In the genomic region with DNA sequence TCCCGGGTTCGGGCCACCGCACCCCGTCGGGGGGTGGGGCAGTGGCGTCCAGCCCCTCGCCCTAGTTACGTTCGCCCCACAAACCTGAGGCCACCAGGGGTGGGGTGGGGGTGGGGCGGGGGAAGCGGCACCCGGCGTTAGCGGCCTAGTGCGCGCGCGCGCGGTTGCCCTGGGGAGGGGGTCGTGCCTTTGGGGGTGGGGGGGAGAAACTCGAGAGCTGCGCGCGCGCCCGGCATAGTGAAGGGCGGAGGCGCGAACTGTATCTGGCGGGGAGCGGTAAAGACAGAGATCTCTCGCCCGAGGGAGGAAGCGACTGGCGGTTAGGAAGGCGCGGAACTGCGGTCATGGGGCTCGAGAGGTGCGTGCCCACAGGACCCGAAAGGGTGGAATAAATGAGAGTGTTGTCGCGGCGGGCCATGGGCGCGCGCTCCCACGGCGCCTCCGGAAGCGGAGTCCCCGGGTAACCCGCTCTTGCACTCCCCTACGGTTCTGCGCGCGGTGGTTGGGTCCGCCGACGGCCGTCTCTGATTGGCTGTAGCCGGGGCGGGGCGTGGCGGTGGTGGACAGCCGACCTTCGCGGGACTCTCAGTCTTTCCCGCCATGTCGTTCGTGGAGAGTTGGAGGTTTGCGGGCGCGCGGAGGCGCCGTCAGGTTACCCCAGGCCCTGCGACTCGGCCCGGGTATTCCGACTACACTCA, we compare ENCODE assay signal across 8 mouse cellular contexts. TPM values are rescaled to one million over a fixed set of nuclear protein-coding genes. Genes with fewer than 3 reads are reported as not detected.
DNase-seq lines count a peak whose midpoint lies in the region; ATAC-seq lines count a peak whose summit lies in the region.

A gene (plus strand): TSS at position 204 of the 698 bp plus-strand sequence.

- peak; percentile 80 to 85 for ATAC-seq in hematopoietic stem cell, adult 5-6 weeks (replicated peaks in 1 of 2; ENCODE audit: insufficient read depth in 1 of 2, low FRiP score in 2 of 2, low TSS enrichment in 1 of 2, low read depth in 1 of 2, poor library complexity in 2 of 2, severe bottlenecking in 2 of 2)
- peak; percentile 92 for ATAC-seq in lung, embryonic 16.5 days (ENCODE audit: low read depth)

- under 1% methylated on average over 74 of the region's 82 CpGs for WGBS in lung, embryonic 16.5 days

- H3K36me3 ChIP-seq in lung, embryonic 16.5 days (ENCODE audit: control insufficient read depth, insufficient read depth, low read length): peaks cover 16% of the 10 kb centered on the region

- H3K27me3 ChIP-seq in lung, embryonic 16.5 days (ENCODE audit: control insufficient read depth, insufficient read depth, low read depth, low read length): no peaks in the 10 kb centered on the region

- H3K9me3 ChIP-seq in lung, embryonic 16.5 days (ENCODE audit: control insufficient read depth, low read length): no peaks in the 10 kb centered on the region

- H3K4me1 ChIP-seq in lung, embryonic 16.5 days (replicated peaks; ENCODE audit: control insufficient read depth, insufficient read depth, low read length): peaks cover 12% of the 10 kb centered on the region

- H3K4me3 ChIP-seq in lung, embryonic 16.5 days (ENCODE audit: low read length): peak within 1 kb of the TSS; percentile 98

- H3K9ac ChIP-seq in lung, embryonic 16.5 days (ENCODE audit: low read length): peak within 1 kb of the TSS; percentile 94

- DNase-seq in MEL-GATA-1-ER (ENCODE audit: extremely low read depth, low read depth): peak; percentile 70
- DNase-seq in cerebellum, adult 8-10 months: peak; percentile 98
- peak; percentile 91 for DNase-seq in forelimb bud, embryonic 11.5 days (ENCODE audit: low read depth, low spot score)
- peak; percentile 91 for DNase-seq in layer of hippocampus, adult 9-10 months (ENCODE audit: low spot score)
- peak; percentile 98 for DNase-seq in ovary, postnatal 10 days (ENCODE audit: low spot score)
- peak; percentile 98 for DNase-seq in thymus, postnatal 10 days (ENCODE audit: low spot score in 2 of 2)

- H3K4me2 ChIP-seq in lung, embryonic 16.5 days (ENCODE audit: low read depth, low read length): peak within 1 kb of the TSS; percentile 63

- peak within 1 kb of the TSS; percentile 98 for H3K27ac ChIP-seq in lung, embryonic 16.5 days (ENCODE audit: low read length)

RNA-seq across cellular contexts. Expression of the gene that starts here (rescaled TPM):
- total RNA-seq in hematopoietic stem cell, adult 5-6 weeks (2017): 24.2 and 50.1 TPM in 2 replicates
- polyA plus RNA-seq in lung, embryonic 16.5 days (2015; fragmentation: Nextera tagmentation; extraction: Ambion mirVana): 48.2 and 57.4 TPM in 2 replicates

Comparison
In these comparisons a context has a peak if more than half of its experiments do, and no peak if none do; other contexts are left out.
1. Peak in every context shown above with its lines: DNase-seq, ATAC-seq, H3K4me3 ChIP-seq and H3K27ac ChIP-seq.